Mouse (Mus musculus) granulocyte monocyte progenitor cell, adult 5-6 weeks (primary cell): Measurements from ENCODE around the gene Skap1. TPM values are rescaled to one million over a fixed set of nuclear protein-coding genes. Genes with fewer than 3 reads are reported as not detected.
"Not testable (repeated sequence)": the region's sequence is repeated elsewhere in the genome, so short reads cannot be mapped to it uniquely, and the experiment has no call there.

Experiments
- ATAC-seq: replicated peaks from 2 replicates; pipeline ENCODE4 v1.8.0; 2016; ENCODE audit warnings: mild to moderate bottlenecking, moderate TSS enrichment, inconsistent platforms; ENCODE audit not compliant: poor library complexity, severe bottlenecking
- total RNA-seq, 2 experiments: library from RNA; stranded (forward) in 1 of 2; stranded (reverse) in 1 of 2; fragments of 200-712, 200-1000 nt in 1 of 2; fragments of >200 nt in 1 of 2; fragmentation: Nextera tagmentation in 1 of 2; gene quantifications; 2 replicates each; pipeline ENCODE4 v1.2.3; 2014 to 2017

Skap1 gene
- total RNA-seq, 2 experiments from 2014 or later: 0.98 TPM; not detected in 1

GRCm38 (mm10) chr11:96679026-96679425, 214.6 kb downstream of the Skap1 start:
- no peak for ATAC-seq

DNA sequence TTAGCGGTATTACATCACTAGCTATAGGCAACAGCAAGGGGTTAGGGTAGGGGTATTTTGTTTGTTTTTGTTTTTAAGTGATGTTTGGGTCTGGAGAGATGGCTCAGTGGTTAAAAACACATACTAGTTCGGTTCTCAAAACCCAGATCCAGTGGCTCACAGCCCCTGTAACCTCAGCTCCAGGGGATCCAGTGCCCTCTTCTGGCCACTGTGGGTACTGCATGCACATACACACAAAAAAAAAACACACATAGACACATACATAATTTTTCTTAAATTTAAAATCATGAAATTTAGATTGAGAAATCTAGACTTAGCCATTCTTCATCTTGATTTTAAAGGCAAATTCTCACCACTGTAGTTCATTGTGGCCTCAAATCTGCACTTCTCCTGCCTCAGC, 221.0 kb downstream of the Skap1 start:
- no peak for ATAC-seq

- no peak for ATAC-seq
Measured at GRCm38 (mm10) chr11:96686713-96687280, 222.4 kb downstream of the Skap1 start.

DNA sequence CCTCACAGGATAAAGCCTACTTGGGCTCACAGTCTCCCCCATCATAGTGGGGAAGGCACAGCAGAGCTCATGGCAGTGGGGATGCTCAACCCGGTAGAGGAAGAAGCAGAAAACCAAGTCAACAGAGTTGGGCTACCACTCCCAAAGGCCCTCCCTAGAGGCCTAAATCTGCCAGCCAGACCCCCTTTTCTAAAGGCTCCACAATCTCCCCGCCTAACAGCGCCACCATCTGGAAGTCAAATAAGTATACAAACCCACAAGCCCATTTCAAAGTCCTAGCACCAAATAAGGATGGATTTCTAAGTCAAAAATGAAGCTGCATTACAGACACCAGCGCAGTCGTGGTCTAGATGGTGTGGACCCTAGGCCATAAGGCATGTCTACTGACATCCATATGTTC, 227.9 kb downstream of the Skap1 start:
- no peak for ATAC-seq

GRCm38 (mm10) chr11:96693360-96693759, 229.0 kb downstream of the Skap1 start:
- ATAC-seq: no peak

- no peak for ATAC-seq
Measured at GRCm38 (mm10) chr11:96694774-96695173, 230.4 kb downstream of the Skap1 start.

GRCm38 (mm10) chr11:96696168-96696727, 231.9 kb downstream of the Skap1 start:
- ATAC-seq: no peak

GRCm38 (mm10) chr11:96696842-96697455, 232.6 kb downstream of the Skap1 start:
- no peak for ATAC-seq

GRCm38 (mm10) chr11:96697467-96697866, 233.1 kb downstream of the Skap1 start:
- no peak for ATAC-seq

GRCm38 (mm10) chr11:96703813-96704212, 239.4 kb downstream of the Skap1 start:
- no peak for ATAC-seq

DNA sequence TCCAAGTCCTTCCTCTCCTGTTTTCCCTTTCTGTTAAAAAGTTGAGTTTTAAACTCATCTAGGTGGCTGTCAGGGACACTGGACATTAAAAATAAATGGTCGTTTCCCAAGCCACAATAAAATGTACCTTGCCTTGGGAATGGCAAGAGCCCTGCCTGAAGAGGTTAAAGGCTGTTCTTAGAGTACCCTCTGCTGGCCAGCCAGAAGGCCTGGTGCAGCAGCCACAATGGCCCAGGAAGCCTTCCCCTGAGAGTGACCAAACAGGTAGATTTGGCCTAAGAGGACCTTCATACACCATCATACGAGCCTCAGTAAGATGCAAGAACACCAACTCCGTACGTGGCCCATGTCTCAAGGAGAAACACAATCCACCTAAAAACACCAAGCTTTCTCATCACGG, 246.9 kb downstream of the Skap1 start:
- no peak for ATAC-seq

DNA sequence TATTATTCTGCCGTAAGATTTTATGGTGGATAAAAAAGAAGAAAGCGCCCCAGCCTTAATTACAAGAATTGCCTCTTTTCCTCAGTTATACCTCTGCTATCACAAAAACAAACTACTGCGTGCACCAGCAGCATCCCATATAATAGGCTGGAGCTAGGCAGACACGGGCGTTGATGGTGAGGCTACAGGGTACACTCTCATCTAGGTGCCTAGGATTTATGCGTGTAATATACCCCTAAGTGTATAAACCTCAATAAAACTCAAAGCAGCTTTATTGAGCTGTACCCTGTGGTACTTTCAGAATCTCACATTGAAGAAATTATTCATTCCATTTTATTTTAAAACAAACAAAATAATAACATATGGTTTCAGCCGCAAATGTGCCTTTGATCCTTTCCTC, 247.3 kb downstream of the Skap1 start:
- ATAC-seq: no peak

DNA sequence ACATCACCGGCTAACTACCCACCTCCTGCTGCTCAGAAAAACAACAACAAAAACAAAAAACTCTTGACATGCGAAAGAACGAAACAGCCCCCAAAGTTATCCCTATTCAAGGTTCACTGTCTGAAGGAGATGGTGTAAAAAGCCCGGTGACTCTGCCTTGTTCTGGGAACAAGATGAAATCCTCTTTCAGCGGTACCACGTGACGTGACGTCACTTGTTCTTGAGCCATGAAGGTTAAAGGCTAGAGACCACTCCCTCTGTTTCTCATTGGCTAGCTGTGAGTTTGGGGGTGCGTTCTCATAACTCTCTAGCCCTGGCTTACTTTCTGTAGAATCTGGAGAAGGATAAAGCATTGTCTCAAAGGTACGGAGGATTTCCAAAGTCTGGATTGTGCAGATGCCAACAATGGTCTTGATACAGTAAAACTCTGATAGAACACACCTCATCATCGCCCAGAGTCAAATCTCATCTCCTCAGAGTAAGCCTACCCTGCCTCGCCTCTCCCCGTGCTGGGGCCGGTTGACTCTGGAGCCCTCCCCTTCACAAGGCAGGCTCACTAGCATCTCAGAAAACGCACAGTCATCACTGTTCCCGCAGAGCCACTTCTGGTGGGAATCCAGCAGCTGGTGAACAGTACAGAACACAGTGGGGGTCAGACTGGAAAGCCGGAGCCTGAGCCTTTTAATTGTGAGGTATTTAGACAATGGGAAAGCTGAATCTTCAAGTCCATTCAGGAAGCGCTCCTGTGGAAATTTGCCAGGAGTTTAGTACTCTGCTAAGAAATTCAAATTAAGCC, 249.0 kb downstream of the Skap1 start:
- no peak for ATAC-seq

GRCm38 (mm10) chr11:96714011-96714410, 249.6 kb downstream of the Skap1 start:
- ATAC-seq: no peak

GRCm38 (mm10) chr11:96715168-96715567, 250.8 kb downstream of the Skap1 start:
- not testable (repeated sequence) for ATAC-seq

DNA sequence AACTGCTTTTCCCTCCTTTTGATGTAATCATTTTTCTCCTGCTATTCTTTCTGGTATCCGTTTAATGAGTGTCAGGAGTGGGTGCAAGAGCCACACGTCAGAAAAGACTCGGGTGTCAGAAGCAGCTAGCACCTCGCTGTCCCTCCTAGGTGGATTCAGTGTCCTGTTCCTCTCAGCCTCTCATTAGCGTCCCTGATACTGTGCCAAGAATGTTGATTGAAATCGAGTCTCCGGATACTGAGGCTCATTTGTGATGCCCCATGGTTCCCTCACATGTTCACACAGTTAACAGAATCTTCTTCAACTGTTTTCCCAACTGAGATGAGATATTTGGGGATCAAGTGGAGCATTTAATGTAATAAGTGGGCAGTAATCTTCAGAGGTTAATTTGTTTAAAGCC, 254.2 kb downstream of the Skap1 start:
- ATAC-seq: no peak

- no peak for ATAC-seq
Measured at GRCm38 (mm10) chr11:96725833-96726232, 261.4 kb downstream of the Skap1 start.

DNA sequence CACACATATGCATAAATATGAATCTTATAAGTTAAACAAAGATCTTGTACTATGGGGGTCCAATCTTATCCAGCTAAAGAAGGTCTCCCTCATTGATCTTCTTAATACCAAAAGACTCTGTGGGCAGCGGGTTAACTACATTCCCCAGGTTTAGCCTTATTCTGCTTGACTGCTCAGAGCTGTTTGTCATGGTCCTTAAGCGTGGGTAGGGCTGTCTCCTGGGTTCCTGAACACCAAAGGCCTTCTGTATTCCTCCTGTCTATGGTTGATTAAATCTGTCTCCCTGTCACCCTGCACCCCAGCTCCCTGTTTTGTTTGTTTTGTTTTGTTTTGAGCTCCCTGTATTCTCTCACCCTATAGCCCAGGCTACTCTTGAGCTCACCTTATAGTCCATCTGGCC, 264.2 kb downstream of the Skap1 start:
- no peak for ATAC-seq

GRCm38 (mm10) chr11:96729462-96729861, 265.1 kb downstream of the Skap1 start:
- ATAC-seq: no peak

DNA sequence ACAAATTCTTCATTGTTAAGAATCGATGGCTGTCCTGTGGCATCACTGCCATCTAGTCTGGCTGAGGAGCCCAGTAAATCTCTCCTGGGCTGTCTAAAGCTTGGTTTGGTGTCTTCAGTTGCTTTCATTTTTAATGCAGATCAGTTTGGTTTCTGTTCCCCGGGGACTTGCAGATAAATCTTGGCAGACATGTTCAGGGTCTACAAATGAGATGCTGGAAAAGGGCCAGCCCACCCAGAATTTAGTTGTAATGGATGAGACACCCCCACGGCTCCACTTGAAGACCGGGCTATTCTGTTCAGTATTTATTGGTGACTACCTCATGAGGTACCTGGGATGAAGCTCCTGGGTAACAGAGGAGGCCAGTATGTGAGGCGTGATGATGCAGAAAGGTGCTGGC, 265.9 kb downstream of the Skap1 start:
- ATAC-seq: no peak

GRCm38 (mm10) chr11:96732657-96733056, 268.3 kb downstream of the Skap1 start:
- no peak for ATAC-seq
